In genomic region chr1:166379630-166380231, GRCm38 (mm10) we compare ENCODE assay signal across 8 mouse cellular contexts. TPM values are rescaled to one million over a fixed set of nuclear protein-coding genes. Genes with fewer than 3 reads are reported as not detected.
DNase-seq lines count a peak whose midpoint lies in the region; ATAC-seq and TF ChIP-seq lines count a peak whose summit lies in the region.

No protein-coding gene starts in this region.

- peak; percentile 76 for DNase-seq in 3T3-L1 (ENCODE audit: low read depth, low spot score)
- peak; percentile 49 for DNase-seq in adrenal gland, postnatal 25 days
- DNase-seq in heart, adult 9 months (ENCODE audit: low spot score in 2 of 2) = peak; percentile 63
- peak; percentile 59 for DNase-seq in kidney, adult 9 months
- DNase-seq in liver, adult 2 months (ENCODE audit: extremely low read depth, low read depth, low spot score) = peak; percentile 47
- peak; percentile 30 to 51 for DNase-seq in monocyte, adult 2 months (ENCODE audit: low read depth in 1 of 2, low spot score in 2 of 2)
- peak; percentile 70 to 75 for DNase-seq in spleen, postnatal 36 days (ENCODE audit: low spot score in 2 of 2)

- peaks cover 15% of the 10 kb centered on the region for H3K4me1 ChIP-seq in embryonic facial prominence, embryonic 12.5 days
- peaks cover 8% of the 10 kb centered on the region for H3K4me1 ChIP-seq in liver, adult 2 months (ENCODE audit: control insufficient read depth, insufficient read depth, low read length)

- H3K4me3 ChIP-seq in embryonic facial prominence, embryonic 12.5 days = peak overlapping the region; percentile 96
- H3K4me3 ChIP-seq in liver, adult 2 months (ENCODE audit: insufficient read depth, low read depth, low read length) = peak overlapping the region; percentile 90

- no peak for TF ChIP-seq POLR2A in liver, adult 2 months (IDR thresholded peaks at IDR 0.05; ENCODE audit: extremely low read depth, insufficient read depth, low read length)

- ATAC-seq in embryonic facial prominence, embryonic 12.5 days (ENCODE audit: insufficient number of reproducible peaks, insufficient read depth, low FRiP score, low TSS enrichment) = peak; percentile 57

- no peaks in the 10 kb centered on the region for H3K9me3 ChIP-seq in embryonic facial prominence, embryonic 12.5 days

- H3K79me2 ChIP-seq in liver, adult 2 months (ENCODE audit: control insufficient read depth, insufficient read depth, low read length) = peaks cover 9% of the 10 kb centered on the region; the same call in 1 of the 2 replicates

- H3K27me3 ChIP-seq in embryonic facial prominence, embryonic 12.5 days = no peaks in the 10 kb centered on the region
- no peaks in the 10 kb centered on the region for H3K27me3 ChIP-seq in liver, adult 2 months (ENCODE audit: control insufficient read depth, insufficient read depth, low read length)

- peak overlapping the region; percentile 57 for H3K4me2 ChIP-seq in embryonic facial prominence, embryonic 12.5 days (replicated peaks)

- peak overlapping the region; percentile 92 for H3K27ac ChIP-seq in embryonic facial prominence, embryonic 12.5 days
- H3K27ac ChIP-seq in liver, adult 2 months (replicated peaks; ENCODE audit: insufficient read depth, low read depth, low read length) = peak overlapping the region; percentile 92

- H3K9ac ChIP-seq in embryonic facial prominence, embryonic 12.5 days = peak overlapping the region; percentile 97
- peak overlapping the region; percentile 96 for H3K9ac ChIP-seq in liver, adult 2 months (ENCODE audit: low read depth, low read length)

- peaks cover 21% of the 10 kb centered on the region for H3K36me3 ChIP-seq in embryonic facial prominence, embryonic 12.5 days
- peaks cover 5% of the 10 kb centered on the region; the same call in 1 of the 2 replicates for H3K36me3 ChIP-seq in liver, adult 2 months (ENCODE audit: control insufficient read depth, insufficient read depth, low read length)

- no peak for TF ChIP-seq CTCF in liver, adult 2 months (IDR thresholded peaks at IDR 0.05; ENCODE audit: low read depth, low read length)

- WGBS in embryonic facial prominence, embryonic 12.5 days = under 1% methylated on average over 41 of the region's 41 CpGs
- 2% methylated on average over 35 of the region's 41 CpGs for WGBS in liver, adult 2 months

RNA-seq across cellular contexts. Expression of gene Tada1, which starts 0.8 kb away (rescaled TPM):
- total RNA-seq in adrenal gland, postnatal 25 days (2021) = 19.5 and 23.5 TPM in 2 replicates
- 65.8 and 66.0 TPM in 2 replicates for polyA plus RNA-seq in embryonic facial prominence, embryonic 12.5 days (2016; fragmentation: Nextera tagmentation; extraction: Ambion mirVana)
- total RNA-seq in liver, adult 2 months (2014; rRNA removed) = 12.5 and 12.6 TPM in 2 replicates
- polyA plus RNA-seq in liver, adult 2 months (2012; rRNA removed) = 8.1 and 11.8 TPM in 2 replicates

RNA-seq across cellular contexts. Expression of gene Pogk, which starts 29.9 kb away (rescaled TPM):
- total RNA-seq in adrenal gland, postnatal 25 days (2021) = 34.4 and 37.4 TPM in 2 replicates
- 27.8 and 31.0 TPM in 2 replicates for polyA plus RNA-seq in embryonic facial prominence, embryonic 12.5 days (2016; fragmentation: Nextera tagmentation; extraction: Ambion mirVana)
- total RNA-seq in liver, adult 2 months (2014; rRNA removed) = 1.8 and 3.3 TPM in 2 replicates
- 1.8 and 1.9 TPM in 2 replicates for polyA plus RNA-seq in liver, adult 2 months (2012; rRNA removed)

Comparison
In these comparisons a context has a peak if more than half of its experiments do, and no peak if none do; other contexts are left out.
1. Peak in every context shown above with its lines: DNase-seq, ATAC-seq, H3K4me3 ChIP-seq and H3K27ac ChIP-seq.